In genomic region chr5:120157115-120157514, GRCm38 (mm10) we compare ENCODE assay signal across 19 mouse cellular contexts. TPM values are rescaled to one million over a fixed set of nuclear protein-coding genes. Genes with fewer than 3 reads are reported as not detected.
DNase-seq lines count a peak whose midpoint lies in the region; ATAC-seq lines count a peak whose summit lies in the region.
"Had no signal": no experiment of that assay in that cellular context is flagged by ENCODE, and none has a peak within 500 bp of the region (broad histone marks: within the 10 kb centered on the region; RNA-seq: fewer than 3 reads in every experiment).

No protein-coding gene starts in this region.

- WGBS in heart, embryonic 13.5 days: 60% methylated on average over 3 of the region's 3 CpGs
- 40% methylated on average over 3 of the region's 3 CpGs for WGBS in liver, embryonic 12.5 days (ENCODE audit: insufficient replicate concordance)
- 60% methylated on average over 3 of the region's 3 CpGs for WGBS in liver, embryonic 11.5 days
- 83% methylated on average over 3 of the region's 3 CpGs for WGBS in midbrain, embryonic 13.5 days
- WGBS in neural tube, embryonic 14.5 days: 76% methylated on average over 3 of the region's 3 CpGs

- H3K36me3 ChIP-seq in heart, embryonic 13.5 days: peaks cover 6% of the 10 kb centered on the region; the same call in 1 of the 2 replicates
- peaks cover 21% of the 10 kb centered on the region for H3K36me3 ChIP-seq in liver, embryonic 12.5 days
- no peaks in the 10 kb centered on the region for H3K36me3 ChIP-seq in liver, embryonic 11.5 days (ENCODE audit: control insufficient read depth, insufficient read depth, low read length)
- no peaks in the 10 kb centered on the region for H3K36me3 ChIP-seq in midbrain, embryonic 13.5 days
- no peaks in the 10 kb centered on the region for H3K36me3 ChIP-seq in neural tube, embryonic 14.5 days (ENCODE audit: control insufficient read depth, insufficient read depth, low read length)
- H3K36me3 ChIP-seq: neural tube, embryonic 12.5 days had no signal

- H3K9ac ChIP-seq in heart, embryonic 13.5 days: no peak overlapping the region
- no peak overlapping the region for H3K9ac ChIP-seq in liver, embryonic 12.5 days
- no peak overlapping the region for H3K9ac ChIP-seq in liver, embryonic 11.5 days (ENCODE audit: low read depth, low read length)
- no peak overlapping the region for H3K9ac ChIP-seq in midbrain, embryonic 13.5 days (replicated peaks)
- H3K9ac ChIP-seq in neural tube, embryonic 14.5 days (replicated peaks; ENCODE audit: low read depth, low read length): no peak overlapping the region
- H3K9ac ChIP-seq: embryonic facial prominence, embryonic 13.5 days; liver, embryonic 14.5 days; neural tube, embryonic 12.5 days had no signal

- no peak overlapping the region for H3K4me3 ChIP-seq in heart, embryonic 13.5 days
- H3K4me3 ChIP-seq in liver, embryonic 12.5 days: no peak overlapping the region
- no peak overlapping the region for H3K4me3 ChIP-seq in liver, embryonic 11.5 days (ENCODE audit: low read depth, low read length)
- H3K4me3 ChIP-seq in midbrain, embryonic 13.5 days (replicated peaks): no peak overlapping the region
- no peak overlapping the region for H3K4me3 ChIP-seq in neural tube, embryonic 14.5 days (ENCODE audit: low read depth, low read length)
- H3K4me3 ChIP-seq: embryonic facial prominence, embryonic 13.5 days; forebrain, embryonic 10.5 days; neural tube, embryonic 12.5 days had no signal

- no peaks in the 10 kb centered on the region for H3K27me3 ChIP-seq in heart, embryonic 13.5 days (replicated peaks)
- no peaks in the 10 kb centered on the region for H3K27me3 ChIP-seq in liver, embryonic 12.5 days (replicated peaks)
- no peaks in the 10 kb centered on the region for H3K27me3 ChIP-seq in liver, embryonic 11.5 days (replicated peaks; ENCODE audit: control insufficient read depth, insufficient read depth, low read length)
- peaks cover 6% of the 10 kb centered on the region; the same call in 1 of the 2 replicates for H3K27me3 ChIP-seq in midbrain, embryonic 13.5 days
- H3K27me3 ChIP-seq in neural tube, embryonic 14.5 days (ENCODE audit: control insufficient read depth, insufficient read depth, low read length): no peaks in the 10 kb centered on the region
- H3K27me3 ChIP-seq: CH12.LX; embryonic facial prominence, embryonic 13.5 days; neural tube, embryonic 12.5 days had no signal

- no peak overlapping the region for H3K27ac ChIP-seq in heart, embryonic 13.5 days (replicated peaks)
- H3K27ac ChIP-seq in liver, embryonic 12.5 days: peak overlapping the region; percentile 21; the same call in 1 of the 2 replicates
- H3K27ac ChIP-seq in liver, embryonic 11.5 days (ENCODE audit: low read depth, low read length): no peak overlapping the region
- 0 out of 2 replicates have a peak overlapping the region, but pooled peaks have one; percentile 83 for H3K27ac ChIP-seq in midbrain, embryonic 13.5 days
- peak overlapping the region; percentile 87 for H3K27ac ChIP-seq in neural tube, embryonic 14.5 days (ENCODE audit: low read depth, low read length)
- H3K27ac ChIP-seq: liver, embryonic 14.5 days; neural tube, embryonic 12.5 days had no signal

- DNase-seq in heart, adult 8-10 months (ENCODE audit: low spot score): no peak
- DNase-seq in liver, embryonic 11.5 days (ENCODE audit: low spot score): no peak
- DNase-seq in thymus, postnatal 0 days (ENCODE audit: low spot score): no peak
- DNase-seq: cerebellum, adult 8-10 months; gastrocnemius, postnatal 10 days; kidney, adult 18-20 months; left cerebral cortex, postnatal 4 days; lung, postnatal 14 days; right cerebral cortex, postnatal 4 days; thymus, adult 18-20 months had no signal

- H3K4me1 ChIP-seq in heart, embryonic 13.5 days: peaks cover 23% of the 10 kb centered on the region
- peaks cover 62% of the 10 kb centered on the region for H3K4me1 ChIP-seq in liver, embryonic 12.5 days
- H3K4me1 ChIP-seq in liver, embryonic 11.5 days (replicated peaks; ENCODE audit: control insufficient read depth, insufficient read depth, low read length): peaks cover 21% of the 10 kb centered on the region
- H3K4me1 ChIP-seq in midbrain, embryonic 13.5 days (replicated peaks): peaks cover 41% of the 10 kb centered on the region
- H3K4me1 ChIP-seq in neural tube, embryonic 14.5 days (ENCODE audit: control insufficient read depth, insufficient read depth, low read length): peaks cover 18% of the 10 kb centered on the region

- H3K9me3 ChIP-seq in heart, embryonic 13.5 days: no peaks in the 10 kb centered on the region
- no peaks in the 10 kb centered on the region for H3K9me3 ChIP-seq in liver, embryonic 12.5 days (replicated peaks)
- no peaks in the 10 kb centered on the region for H3K9me3 ChIP-seq in liver, embryonic 11.5 days (ENCODE audit: control insufficient read depth, low read length)
- H3K9me3 ChIP-seq in midbrain, embryonic 13.5 days: no peaks in the 10 kb centered on the region
- H3K9me3 ChIP-seq in neural tube, embryonic 14.5 days (ENCODE audit: control insufficient read depth, low read length): no peaks in the 10 kb centered on the region
- H3K9me3 ChIP-seq: embryonic facial prominence, embryonic 13.5 days; forebrain, embryonic 10.5 days; neural tube, embryonic 12.5 days had no signal

- no peak for ATAC-seq in heart, embryonic 13.5 days (ENCODE audit: extremely low read depth, insufficient number of reproducible peaks, low FRiP score, low TSS enrichment)
- ATAC-seq in liver, embryonic 12.5 days: no peak
- no peak for ATAC-seq in liver, embryonic 11.5 days (replicated peaks; ENCODE audit: low FRiP score)
- no peak for ATAC-seq in midbrain, embryonic 13.5 days
- no peak for ATAC-seq in neural tube, embryonic 14.5 days (ENCODE audit: low read depth)

- peak overlapping the region; percentile 11; the same call in 1 of the 2 replicates for H3K4me2 ChIP-seq in heart, embryonic 13.5 days
- H3K4me2 ChIP-seq in liver, embryonic 12.5 days: no peak overlapping the region
- no peak overlapping the region for H3K4me2 ChIP-seq in liver, embryonic 11.5 days
- H3K4me2 ChIP-seq in midbrain, embryonic 13.5 days (replicated peaks): no peak overlapping the region
- H3K4me2 ChIP-seq in neural tube, embryonic 14.5 days (ENCODE audit: low read depth, low read length): no peak overlapping the region
- H3K4me2 ChIP-seq: embryonic facial prominence, embryonic 13.5 days; neural tube, embryonic 12.5 days had no signal

RNA-seq across cellular contexts. Expression of gene Rbm19, which starts 40.9 kb away (rescaled TPM):
- polyA plus RNA-seq in heart, embryonic 13.5 days (2015; fragmentation: Nextera tagmentation; extraction: Ambion mirVana): 14.6 and 16.8 TPM in 2 replicates
- 10 to 100 TPM; 18.9 to 25.9 (median 21.1) TPM for total RNA-seq in heart, adult 8-10 months (2022)
- polyA plus RNA-seq in liver, embryonic 12.5 days (2016; fragmentation: Nextera tagmentation; extraction: Ambion mirVana): 24.4 and 30.2 TPM in 2 replicates
- polyA plus RNA-seq in liver, embryonic 11.5 days (2014; fragmentation: Nextera tagmentation; extraction: Ambion mirVana): 31.8 and 35.1 TPM in 2 replicates
- 18.8 and 19.1 TPM in 2 replicates for polyA plus RNA-seq in midbrain, embryonic 13.5 days (2015; fragmentation: Nextera tagmentation; extraction: Ambion mirVana)
- 14.7 and 15.6 TPM in 2 replicates for polyA plus RNA-seq in neural tube, embryonic 14.5 days (2014; fragmentation: Nextera tagmentation; extraction: Ambion mirVana)
- polyA plus RNA-seq in thymus, postnatal 0 days (2015; fragmentation: Nextera tagmentation; extraction: Ambion mirVana): 24.0 and 24.7 TPM in 2 replicates

Comparison
In these comparisons a context has a peak if more than half of its experiments do, and no peak if none do; other contexts are left out.
1. H3K27ac ChIP-seq: peak in liver, embryonic 12.5 days (single experiment), midbrain, embryonic 13.5 days (single experiment) and neural tube, embryonic 14.5 days (single experiment); none in heart, embryonic 13.5 days (single experiment) and liver, embryonic 11.5 days (single experiment).